Mouse (Mus musculus) gastrocnemius, postnatal 14 days (tissue): ENCODE measurements around the gene Rarg. TPM values are rescaled to one million over a fixed set of nuclear protein-coding genes. Genes with fewer than 3 reads are reported as not detected.

Experiments
- DNase-seq: peaks from one replicate; pipeline ENCODE4 v3.0.0; 2021; ENCODE audit warnings: mixed read lengths
- intact Hi-C: fragments of 180-260 bp; cut with DNase I; formaldehyde crosslinking; loops from one replicate; pipeline ENCODE4 v1.15.1; 2025; ENCODE audit warnings: low total_unique reads
- total RNA-seq, 2 experiments: library from RNA; stranded (reverse); gene quantifications; 2 replicates each; pipeline ENCODE4 v1.2.3; 2021

Rarg gene
- total RNA-seq, 2 experiments from 2014 or later = 12.9 to 13.2 TPM

GRCm38 (mm10) chr15:102186239-102186638, 71.1 kb downstream of the Rarg start:
- DNase-seq = no peak
- intact Hi-C loops = no loop called here

Other genes with a start within 250 kb of the Rarg start
- gene Krt18, start 229.3 kb downstream of the Rarg start, total RNA-seq = 1 to 10 TPM in 1 of 2 experiments, under 1 TPM in 1; 0.42 to 1.6 TPM
- gene Eif4b, start 183.7 kb downstream of the Rarg start, total RNA-seq = 100 to 1,000 TPM; 130 to 139 TPM
- gene Tns2, start 157.1 kb downstream of the Rarg start, total RNA-seq = 10 to 100 TPM; 29.8 to 45.6 TPM
- gene Spryd3, start 121.3 kb downstream of the Rarg start, total RNA-seq = 10 to 100 TPM; 10.0 to 12.0 TPM
- gene Igfbp6, start 113.2 kb downstream of the Rarg start, total RNA-seq = 10 to 100 TPM; 65.6 to 80.6 TPM
- under 1 TPM in 1 of 2 experiments, not detected in 1; 0.13 TPM for gene Soat2, start 107.0 kb downstream of the Rarg start, total RNA-seq
- gene Zfp740, start 54.3 kb downstream of the Rarg start, total RNA-seq = 10 to 100 TPM; 27.6 to 30.5 TPM
- 10 to 100 TPM; 14.1 to 15.6 TPM for gene Csad, start 52.8 kb downstream of the Rarg start, total RNA-seq
- 1 to 10 TPM; 1.0 to 1.1 TPM for gene Itgb7, start 25.6 kb downstream of the Rarg start, total RNA-seq
- gene Gm9918, start 13.0 kb upstream of the Rarg start, total RNA-seq = not detected
- 10 to 100 TPM; 14.5 to 14.9 TPM for gene Mfsd5, start 21.9 kb upstream of the Rarg start, total RNA-seq
- gene Espl1, start 38.7 kb upstream of the Rarg start, total RNA-seq = 1 to 10 TPM; 1.1 to 4.1 TPM
- 100 to 1,000 TPM; 212 to 228 TPM for gene Pfdn5, start 68.6 kb upstream of the Rarg start, total RNA-seq
- gene Myg1, start 74.2 kb upstream of the Rarg start, total RNA-seq = 10 to 100 TPM; 17.6 to 19.0 TPM
- gene Aaas, start 93.3 kb upstream of the Rarg start, total RNA-seq = 1 to 10 TPM; 7.2 to 8.4 TPM
- under 1 TPM; 0.11 to 0.14 TPM for gene Sp7, start 109.7 kb upstream of the Rarg start, total RNA-seq
- gene Sp1, start 148.6 kb upstream of the Rarg start, total RNA-seq = 10 to 100 TPM; 27.5 to 31.2 TPM
- gene Amhr2, start 187.8 kb upstream of the Rarg start, total RNA-seq = 1 to 10 TPM; 4.5 to 5.0 TPM
- 10 to 100 TPM; 12.1 to 13.6 TPM for gene Prr13, start 201.5 kb upstream of the Rarg start, total RNA-seq
- gene Pcbp2, start 213.0 kb upstream of the Rarg start, total RNA-seq = 100 to 1,000 TPM; 382 to 414 TPM
- gene Gm10337, start 246.2 kb upstream of the Rarg start, total RNA-seq = not detected